Mouse (Mus musculus): ENCODE results near the gene Foxk1. TPM values are rescaled to one million over a fixed set of nuclear protein-coding genes. Genes with fewer than 3 reads are reported as not detected.

The Foxk1 gene
- polyA plus RNA-seq (2015; fragmentation: Nextera tagmentation; extraction: Ambion mirVana), result 4.7 and 5.9 TPM in 2 replicates

DNA sequence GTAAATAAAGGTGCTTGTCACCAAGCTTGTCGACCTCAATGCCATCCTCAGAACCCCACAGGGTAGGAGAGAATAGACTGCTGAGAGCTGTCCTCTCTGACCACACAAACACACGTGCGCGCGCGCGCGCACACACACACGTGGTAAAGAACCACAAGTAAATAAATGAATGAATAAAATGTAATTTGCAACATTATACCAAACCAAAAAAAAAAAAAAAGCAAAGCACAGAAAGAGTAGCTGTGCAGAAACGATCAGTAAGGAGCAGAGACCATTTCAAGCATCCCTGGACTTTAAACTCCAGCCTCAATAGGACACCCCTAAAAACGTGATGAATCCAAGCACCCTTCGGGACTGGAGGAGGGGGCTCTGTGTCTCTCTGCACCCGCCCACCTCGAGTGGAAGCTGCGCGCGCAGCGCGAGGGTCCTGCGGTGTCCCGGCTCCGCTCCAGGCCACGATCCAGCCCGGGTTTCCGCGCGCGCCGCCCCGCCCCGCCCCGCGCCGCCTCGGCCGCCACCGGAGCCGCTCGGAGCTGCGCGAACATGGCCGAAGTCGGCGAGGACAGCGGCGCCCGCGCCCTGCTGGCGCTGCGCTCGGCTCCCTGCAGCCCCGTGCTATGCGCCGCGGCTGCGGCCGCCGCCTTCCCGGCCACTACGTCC is at the start of gene Foxk1:
TSS of gene Foxk1 (plus strand) at position 517 of the 660 bp plus-strand sequence.

GRCm38 (mm10) chr5:142463461-142464454 is 62.5 kb downstream of the Foxk1 start, which contains the start of gene Ap5z1:
Gene Ap5z1, plus strand, starts transcription at chr5:142463944.

Other genes with a start within 250 kb of the Foxk1 start
- 4.3 and 4.6 TPM in 2 replicates for gene Ap5z1, start 62.4 kb downstream of the Foxk1 start, polyA plus RNA-seq (2015; fragmentation: Nextera tagmentation; extraction: Ambion mirVana)
- gene Papolb, start 128.6 kb downstream of the Foxk1 start, polyA plus RNA-seq (2015; fragmentation: Nextera tagmentation; extraction: Ambion mirVana), result 0.12 TPM in 1 of 2 replicates, not detected in the other
- 1.6 and 3.7 TPM in 2 replicates for gene Radil, start 149.6 kb downstream of the Foxk1 start, polyA plus RNA-seq (2015; fragmentation: Nextera tagmentation; extraction: Ambion mirVana)
- 0.04 and 0.30 TPM in 2 replicates for gene Mmd2, start 207.3 kb downstream of the Foxk1 start, polyA plus RNA-seq (2015; fragmentation: Nextera tagmentation; extraction: Ambion mirVana)
- gene Wipi2, start 226.2 kb downstream of the Foxk1 start, polyA plus RNA-seq (2015; fragmentation: Nextera tagmentation; extraction: Ambion mirVana), result 26.5 and 29.3 TPM in 2 replicates